Mouse (Mus musculus) myocyte (in vitro differentiated cells): ENCODE data around the gene Wdr59. TPM values are rescaled to one million over a fixed set of nuclear protein-coding genes. Genes with fewer than 3 reads are reported as not detected.

ENCODE experiments used
- H3K27me3 ChIP-seq: one replicate; pipeline ENCODE4 v1.6.1; 2011; ENCODE audit not compliant: control insufficient read depth, insufficient read depth, insufficient read length
- H3K36me3 ChIP-seq: one replicate; pipeline ENCODE4 v1.6.1; 2011; ENCODE audit not compliant: control insufficient read depth, insufficient read depth
- H3K4me2 ChIP-seq: one replicate; pipeline ENCODE4 v1.6.1; 2011; ENCODE audit warnings: low read depth, control low read depth
- H3K4me3 ChIP-seq: one replicate; pipeline ENCODE4 v1.5.1; 2011; ENCODE audit warnings: mild to moderate bottlenecking, control low read depth, moderate library complexity
- H3K79me2 ChIP-seq: one replicate; pipeline ENCODE4 v1.6.1; 2011; ENCODE audit not compliant: control insufficient read depth, insufficient read depth
- H3ac ChIP-seq: one replicate; pipeline ENCODE4 v1.6.1; 2011; ENCODE audit not compliant: control insufficient read depth, insufficient read length
- CEBPB ChIP-seq: IDR thresholded peaks from 2 replicates; pipeline ENCODE4 v1.6.1; 2011; ENCODE audit warnings: mild to moderate bottlenecking, moderate library complexity; ENCODE audit not compliant: poor library complexity, insufficient read depth, severe bottlenecking
- E2F4 ChIP-seq: IDR thresholded peaks from one replicate; pipeline ENCODE4 v1.6.1; 2011; ENCODE audit warnings: mild to moderate bottlenecking, control low read depth, moderate library complexity; ENCODE audit not compliant: insufficient read depth
- MAX ChIP-seq: IDR thresholded peaks from one replicate; pipeline ENCODE4 v1.6.1; 2011; ENCODE audit warnings: low read depth, mild to moderate bottlenecking, control low read depth
- MYOD1 ChIP-seq, 3 experiments: IDR thresholded peaks; one replicate each; pipeline ENCODE4 v1.6.1; 2011; ENCODE audit warnings: control low read depth in 2 of 3, low read depth in 2 of 3, mild to moderate bottlenecking in 2 of 3, moderate library complexity in 1 of 3; ENCODE audit not compliant: insufficient read length in 2 of 3, control insufficient read depth in 1 of 3
- MYOG ChIP-seq, 3 experiments: IDR thresholded peaks; one replicate each; pipeline ENCODE4 v1.6.1; 2011; ENCODE audit warnings: control low read depth in 2 of 3, low read depth in 2 of 3, mild to moderate bottlenecking in 2 of 3; ENCODE audit not compliant: insufficient read length in 2 of 3, control insufficient read depth in 1 of 3, insufficient read depth in 1 of 3
- POLR2A ChIP-seq: IDR thresholded peaks from one replicate; pipeline ENCODE4 v1.6.1; 2011; ENCODE audit warnings: low read depth, mild to moderate bottlenecking, control low read depth, moderate library complexity; ENCODE audit not compliant: insufficient read length
- POLR2AphosphoS2 ChIP-seq: IDR thresholded peaks from one replicate; pipeline ENCODE4 v1.6.1; 2011; ENCODE audit warnings: low read depth, control low read depth; ENCODE audit not compliant: insufficient read length
- REST ChIP-seq: IDR thresholded peaks from one replicate; pipeline ENCODE4 v1.6.1; 2011; ENCODE audit warnings: mild to moderate bottlenecking, control low read depth, moderate library complexity; ENCODE audit not compliant: insufficient read depth, insufficient read length
- SRF ChIP-seq: IDR thresholded peaks from one replicate; pipeline ENCODE4 v1.6.1; 2011; ENCODE audit warnings: low read depth; ENCODE audit not compliant: control insufficient read depth, insufficient read length
- TCF12 ChIP-seq: IDR thresholded peaks from one replicate; pipeline ENCODE4 v1.6.1; 2011; ENCODE audit warnings: mild to moderate bottlenecking, control low read depth; ENCODE audit not compliant: poor library complexity, insufficient read depth, severe bottlenecking
- TCF3 ChIP-seq: IDR thresholded peaks from one replicate; pipeline ENCODE4 v1.6.1; 2011; ENCODE audit warnings: low read depth, control low read depth; ENCODE audit not compliant: insufficient read length
- USF1 ChIP-seq: IDR thresholded peaks from one replicate; pipeline ENCODE4 v1.6.1; 2011; ENCODE audit warnings: low read depth, mild to moderate bottlenecking, control low read depth, moderate library complexity
- polyA plus RNA-seq: library from polyadenylated mRNA; unstranded; fragments of >200 nt; fragmentation: generic; extraction: Trizol; gene quantifications from one replicate; pipeline ENCODE4 v1.2.1, GENCODE M21; 2012; ENCODE audit warnings: missing spikeins

Gene Wdr59
- polyA plus RNA-seq, 1 experiment: 10.2 TPM

DNA sequence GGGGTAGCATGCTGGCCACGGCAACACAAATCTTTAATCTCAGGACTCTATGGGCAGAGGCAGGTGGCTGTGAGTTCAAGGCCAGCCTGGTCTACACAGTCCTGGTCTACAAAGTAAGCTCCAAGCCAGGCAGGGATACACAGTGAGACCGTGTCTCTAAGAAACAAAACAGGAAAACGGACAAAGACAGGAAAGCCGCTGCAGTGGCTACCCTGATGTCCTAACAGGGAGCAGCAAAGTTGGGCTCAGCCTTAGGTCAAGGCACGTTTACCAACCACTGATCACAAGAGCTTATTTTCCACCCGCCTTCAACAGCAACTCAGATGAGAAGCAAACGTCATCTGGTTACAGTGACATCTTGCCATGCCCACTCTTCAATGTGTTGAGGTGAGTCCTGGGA is 25.6 kb downstream of the Wdr59 start:
- no peaks in the 10 kb centered on the region for H3K27me3 ChIP-seq
- H3K36me3 ChIP-seq: peaks cover 23% of the 10 kb centered on the region
- TF ChIP-seq E2F4 (no peak), POLR2A (no peak), CEBPB (no peak), POLR2AphosphoS2 (no peak), MYOD1 (IDR thresholded peaks at IDR 0.05; ENCODE audit: control insufficient read depth in 1 of 3, insufficient read length in 2 of 3, low read depth in 2 of 3) (no peak), SRF (no peak), TCF12 (no peak)
- no peak overlapping the region for H3ac ChIP-seq
- H3K4me2 ChIP-seq: no peak overlapping the region
- H3K79me2 ChIP-seq: no peaks in the 10 kb centered on the region
- no peak overlapping the region for H3K4me3 ChIP-seq

DNA sequence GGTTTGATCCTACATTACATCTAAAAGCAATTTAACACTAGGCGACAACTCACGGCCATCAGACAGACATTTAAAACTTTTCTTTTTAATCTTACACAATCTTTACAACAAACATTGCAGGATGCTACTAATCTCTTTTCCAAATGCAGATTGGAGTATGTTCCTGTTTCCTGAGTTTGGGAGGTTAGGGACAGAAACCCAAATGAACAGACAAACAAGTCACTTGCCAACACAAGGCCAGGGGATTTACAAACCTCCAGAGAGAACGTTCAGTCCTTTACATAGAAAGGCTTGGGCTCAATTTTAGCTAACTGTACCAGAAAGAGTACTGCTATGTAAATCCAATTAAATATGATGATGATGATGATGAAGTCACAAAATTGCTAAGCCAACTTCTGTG is 28.7 kb downstream of the Wdr59 start:
- no peak overlapping the region for H3K4me3 ChIP-seq
- H3K79me2 ChIP-seq: no peaks in the 10 kb centered on the region
- TF ChIP-seq POLR2A (no peak), USF1 (no peak), TCF12 (no peak), POLR2AphosphoS2 (no peak), CEBPB (no peak), REST (no peak)
- no peak overlapping the region for H3K4me2 ChIP-seq
- H3ac ChIP-seq: no peak overlapping the region
- no peaks in the 10 kb centered on the region for H3K27me3 ChIP-seq
- H3K36me3 ChIP-seq: peaks cover 19% of the 10 kb centered on the region

- H3K4me2 ChIP-seq: no peak overlapping the region
- no peak for TF ChIP-seq MYOD1 (IDR thresholded peaks at IDR 0.05; ENCODE audit: control insufficient read depth in 1 of 3, insufficient read length in 2 of 3, low read depth in 2 of 3)
- no peak for TF ChIP-seq REST
- TF ChIP-seq POLR2AphosphoS2: no peak
- peaks cover 19% of the 10 kb centered on the region for H3K36me3 ChIP-seq
- no peaks in the 10 kb centered on the region for H3K79me2 ChIP-seq
- H3K4me3 ChIP-seq: no peak overlapping the region
- H3ac ChIP-seq: no peak overlapping the region
- H3K27me3 ChIP-seq: no peaks in the 10 kb centered on the region
Measured at GRCm38 (mm10) chr8:111492508-111492907, 29.4 kb downstream of the Wdr59 start.

GRCm38 (mm10) chr8:111491191-111491590 is 30.7 kb downstream of the Wdr59 start:
- no peak overlapping the region for H3ac ChIP-seq
- H3K79me2 ChIP-seq: no peaks in the 10 kb centered on the region

DNA sequence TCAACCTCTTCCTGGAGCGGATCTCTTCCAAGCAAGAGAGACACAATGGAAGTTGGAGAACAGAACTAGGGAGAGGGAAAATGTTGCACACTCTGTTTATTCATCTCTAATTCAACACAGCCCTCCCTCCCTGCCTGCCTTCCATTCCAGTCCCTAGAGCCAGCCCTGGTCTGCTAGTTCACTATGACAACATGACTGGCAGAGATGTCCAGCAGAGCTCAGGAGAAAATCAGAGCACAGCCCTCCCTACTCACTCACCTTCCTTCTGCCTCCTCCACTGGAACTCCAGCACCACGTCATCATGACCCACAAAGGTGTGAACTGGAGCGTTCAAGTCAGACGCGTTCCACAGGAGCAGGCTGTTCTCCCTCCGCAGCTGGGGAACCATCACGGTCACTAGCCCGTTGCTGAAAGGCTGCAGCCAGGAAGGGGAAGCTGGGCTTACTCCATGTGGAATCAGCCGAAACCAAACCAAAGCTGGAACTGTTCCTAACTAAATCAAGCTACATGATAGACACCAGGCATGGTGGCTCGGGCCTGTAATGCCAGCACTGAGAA is 31.8 kb downstream of the Wdr59 start:
- Histone ChIP-seq H3K4me2 (no peak overlapping the region), H3K79me2 (no peaks in the 10 kb centered on the region), H3K27me3 (no peaks in the 10 kb centered on the region), H3ac (no peak overlapping the region), H3K36me3 (peaks cover 27% of the 10 kb centered on the region), H3K4me3 (no peak overlapping the region)
- no peak for TF ChIP-seq MYOD1 (IDR thresholded peaks at IDR 0.05; ENCODE audit: control insufficient read depth in 1 of 3, insufficient read length in 2 of 3, low read depth in 2 of 3)
- no peak for TF ChIP-seq CEBPB
- TF ChIP-seq TCF3: no peak
- TF ChIP-seq REST: no peak
- TF ChIP-seq TCF12: no peak
- no peak for TF ChIP-seq USF1
- TF ChIP-seq MYOG (IDR thresholded peaks at IDR 0.05; ENCODE audit: control insufficient read depth in 1 of 3, insufficient read depth in 1 of 3, insufficient read length in 2 of 3, low read depth in 2 of 3): no peak
- no peak for TF ChIP-seq SRF
- no peak for TF ChIP-seq POLR2A

More at GRCm38 (mm10) chr8:111491191-111491590, 30.7 kb downstream of the Wdr59 start:
- no peak overlapping the region for H3K4me2 ChIP-seq
- H3K4me3 ChIP-seq: no peak overlapping the region
- no peaks in the 10 kb centered on the region for H3K27me3 ChIP-seq
- TF ChIP-seq TCF3: no peak
- TF ChIP-seq REST: no peak
- TF ChIP-seq MAX: no peak
- no peak for TF ChIP-seq MYOD1 (IDR thresholded peaks at IDR 0.05; ENCODE audit: control insufficient read depth in 1 of 3, insufficient read length in 2 of 3, low read depth in 2 of 3)
- TF ChIP-seq POLR2A: no peak
- no peak for TF ChIP-seq MYOG (IDR thresholded peaks at IDR 0.05; ENCODE audit: control insufficient read depth in 1 of 3, insufficient read depth in 1 of 3, insufficient read length in 2 of 3, low read depth in 2 of 3)
- no peak for TF ChIP-seq POLR2AphosphoS2
- no peak for TF ChIP-seq E2F4
- no peak for TF ChIP-seq TCF12
- no peak for TF ChIP-seq CEBPB
- no peak for TF ChIP-seq SRF
- TF ChIP-seq USF1: no peak
- H3K36me3 ChIP-seq: peaks cover 22% of the 10 kb centered on the region
